Mouse (Mus musculus) left cerebral cortex, adult 2 months (tissue): ENCODE measurements around the gene Desi2. TPM values are rescaled to one million over a fixed set of nuclear protein-coding genes. Genes with fewer than 3 reads are reported as not detected.
"Not testable (repeated sequence)": the region's sequence is repeated elsewhere in the genome, so short reads cannot be mapped to it uniquely, and the experiment has no call there.

Experiments used
- DNase-seq, 2 experiments: peaks; one replicate each; pipeline ENCODE4 v3.0.0; 2021 to 2022; ENCODE audit warnings: low spot score in 2 of 2, mixed read lengths in 1 of 2; ENCODE audit errors: extremely low spot score in 1 of 2
- H3K27ac ChIP-seq: fragments of 200-600 bp; 2 replicates; pipeline ENCODE4 v1.8.1; 2022
- H3K4me3 ChIP-seq: fragments of 200-600 bp; 2 replicates; pipeline ENCODE4 v1.8.1; 2022
- CTCF ChIP-seq: fragments of 200-600 bp; IDR thresholded peaks from 2 replicates; pipeline ENCODE4 v1.8.1; 2022; ENCODE audit warnings: antibody characterized with exemption, mild to moderate bottlenecking, moderate library complexity
- intact Hi-C: fragments of 180-260 bp; cut with DNase I; formaldehyde crosslinking; loops from one replicate; pipeline ENCODE4 v1.15.1; 2025
- long read RNA-seq, 2 experiments: library from polyadenylated mRNA; stranded (forward); transcript quantifications; one replicate each; pipeline ENCODE4 v2.0.0; 2021; ENCODE audit warnings: borderline mapping rate in 2 of 2
- total RNA-seq, 2 experiments: library from RNA; stranded (reverse); gene quantifications; 2 replicates each; pipeline ENCODE4 v1.2.3; 2021

The Desi2 gene
- total RNA-seq: 10 to 100 TPM; 16.4 to 19.1 TPM
- long read RNA-seq, experiment 1, full-length matches to known transcripts: 33 of 40 reads
- long read RNA-seq, experiment 1, partial matches to known transcripts: 3 of 40 reads
- long read RNA-seq, experiment 1, other reads (novel, unspliced or antisense): 4 of 40 reads
- long read RNA-seq, experiment 2, full-length matches to known transcripts: 21 of 27 reads
- long read RNA-seq, experiment 2, partial matches to known transcripts: 0 of 27 reads
- long read RNA-seq, experiment 2, other reads (novel, unspliced or antisense): 6 of 27 reads

DNA sequence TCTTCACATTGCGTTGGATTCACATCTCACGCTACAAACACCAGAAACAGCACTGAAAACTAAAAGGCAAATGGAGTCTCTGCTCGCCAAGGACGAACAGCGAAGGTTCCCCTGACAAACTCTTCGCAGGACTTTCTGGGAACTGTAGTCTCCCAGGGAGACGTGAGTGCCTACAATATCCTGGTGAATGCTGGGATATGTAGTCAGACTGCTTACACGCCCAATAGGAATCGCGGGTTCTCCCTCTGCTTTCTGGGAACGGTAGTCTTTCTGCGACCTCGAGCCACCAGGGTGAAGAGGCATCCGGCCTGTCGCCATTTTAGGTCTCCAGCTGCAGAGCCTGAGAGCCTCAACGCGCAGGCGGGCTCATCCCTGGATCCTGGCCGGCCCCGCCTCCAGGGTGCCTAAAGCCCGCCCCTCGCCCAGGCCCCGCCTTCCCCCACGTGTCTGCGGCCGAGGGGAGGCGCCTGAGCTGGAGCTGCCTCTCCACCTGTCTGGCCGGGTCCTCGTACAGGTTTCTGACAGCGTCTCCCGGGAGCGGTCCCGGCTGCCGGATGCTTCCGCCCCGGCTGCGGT, at the start of gene Desi2:
TSS of gene Desi2 (plus strand) at position 202 of the 576 bp plus-strand sequence.
- peak within 1 kb of the TSS; percentile 88 for H3K4me3 ChIP-seq
- H3K27ac ChIP-seq: peak within 1 kb of the TSS; percentile 94
- intact Hi-C loops: loop anchor here (10.0 kb wide), 3 partner anchors 117 to 393 kb away; partner anchors contain the start of genes Adss and Catspere2
- peak; percentile 91 to 94 for DNase-seq

DNA sequence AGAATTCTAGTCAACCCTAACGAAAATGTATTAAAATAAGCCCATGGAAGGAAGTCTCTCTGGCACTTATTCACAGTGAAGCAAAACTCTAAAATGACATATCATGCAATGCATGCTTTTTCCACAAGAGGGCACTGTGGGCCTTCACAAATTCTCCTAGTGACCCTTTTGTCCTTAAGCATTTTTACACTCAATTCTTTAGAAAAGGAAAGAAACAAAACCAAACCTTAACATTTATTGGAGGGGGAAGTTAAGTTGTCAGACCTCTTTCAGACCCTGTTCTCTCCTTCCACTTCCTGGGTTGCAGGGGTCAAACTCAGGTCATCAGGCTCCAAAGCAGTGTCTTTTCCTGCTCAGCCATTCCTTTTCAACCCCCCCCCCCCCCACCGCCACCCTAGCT, 40.7 kb upstream of the Desi2 start:
- intact Hi-C loops: loop anchor here (5.0 kb wide), 2 partner anchors 301 to 316 kb away; no protein-coding TSS in a partner anchor
- H3K4me3 ChIP-seq, H3K27ac ChIP-seq: not testable (repeated sequence)
- peak in 1 of 2 experiments; percentile 15 for DNase-seq
- peak; percentile 60 for TF ChIP-seq CTCF

DNA sequence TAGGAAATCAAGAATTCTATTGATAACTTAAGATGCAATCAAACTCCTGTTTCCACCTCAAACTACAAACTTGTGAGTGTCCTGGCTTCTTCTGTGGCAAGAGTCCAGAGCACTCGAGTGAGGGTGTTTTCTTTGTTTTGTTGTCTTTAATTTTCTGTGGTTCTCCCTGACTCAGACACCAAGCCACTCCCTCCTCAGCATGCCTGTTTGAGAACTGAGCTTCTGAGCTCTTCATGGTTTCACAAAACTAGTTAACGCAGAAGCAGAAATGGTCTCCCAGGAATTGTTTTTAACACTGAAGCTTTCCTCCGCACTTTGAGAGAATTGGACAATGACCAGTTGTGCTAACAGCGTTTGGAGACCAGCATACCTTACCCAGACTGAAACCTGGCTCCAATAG, 40.3 kb upstream of the Desi2 start:
- not testable (repeated sequence) for H3K4me3 ChIP-seq, H3K27ac ChIP-seq, DNase-seq
- intact Hi-C loops: loop anchor here (5.0 kb wide), 2 partner anchors 300 to 315 kb away; no protein-coding TSS in a partner anchor

DNA sequence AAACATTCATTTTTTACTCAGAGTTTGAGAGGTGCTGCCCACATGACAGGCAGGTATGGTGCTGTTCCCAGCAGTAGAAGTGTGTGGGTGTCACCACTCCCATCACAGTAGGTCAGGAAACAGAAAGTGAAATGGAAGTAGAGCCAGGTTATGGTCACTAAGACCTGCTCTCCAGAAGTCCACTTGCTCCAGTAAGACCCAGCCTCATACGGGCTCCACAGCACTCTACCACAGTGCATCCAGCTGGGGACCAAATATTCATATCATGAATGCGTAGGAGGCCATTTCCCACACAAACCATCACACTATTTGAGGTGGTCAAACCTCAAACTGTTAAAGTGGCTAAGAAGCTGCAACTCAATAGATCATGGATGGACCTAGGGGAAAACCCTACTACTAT, 5.0 kb upstream of the Desi2 start:
- no peak for DNase-seq
- no peak for TF ChIP-seq CTCF
- intact Hi-C loops: loop anchor here (10.0 kb wide), 3 partner anchors 123 to 387 kb away; partner anchors contain the start of genes Adss and Catspere2

DNA sequence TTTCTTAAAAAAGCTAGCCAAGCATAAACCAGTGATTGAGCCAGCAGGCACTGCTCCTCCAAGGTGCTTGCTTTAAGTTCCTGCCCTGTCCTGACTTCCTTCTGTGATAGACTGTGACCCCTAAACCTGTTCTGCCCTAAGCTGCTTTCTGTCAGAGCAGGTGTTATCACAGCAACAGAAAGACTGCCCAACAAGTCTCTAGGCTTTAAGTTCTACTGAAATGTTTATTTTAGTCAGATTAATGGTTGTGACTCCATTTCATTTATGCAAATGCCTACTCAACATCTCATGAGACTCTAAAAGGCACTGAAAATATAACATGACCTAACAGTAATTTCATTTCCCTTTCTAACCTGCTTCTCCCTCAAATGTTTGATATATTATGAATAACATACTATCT, 1.6 kb upstream of the Desi2 start:
- intact Hi-C loops: loop anchor here (10.0 kb wide), 3 partner anchors 119 to 391 kb away; partner anchors contain the start of genes Adss and Catspere2

More for the DNA sequence above, 5.0 kb upstream of the Desi2 start:
- Histone ChIP-seq H3K4me3 (no peak overlapping the region), H3K27ac (no peak overlapping the region)

DNA sequence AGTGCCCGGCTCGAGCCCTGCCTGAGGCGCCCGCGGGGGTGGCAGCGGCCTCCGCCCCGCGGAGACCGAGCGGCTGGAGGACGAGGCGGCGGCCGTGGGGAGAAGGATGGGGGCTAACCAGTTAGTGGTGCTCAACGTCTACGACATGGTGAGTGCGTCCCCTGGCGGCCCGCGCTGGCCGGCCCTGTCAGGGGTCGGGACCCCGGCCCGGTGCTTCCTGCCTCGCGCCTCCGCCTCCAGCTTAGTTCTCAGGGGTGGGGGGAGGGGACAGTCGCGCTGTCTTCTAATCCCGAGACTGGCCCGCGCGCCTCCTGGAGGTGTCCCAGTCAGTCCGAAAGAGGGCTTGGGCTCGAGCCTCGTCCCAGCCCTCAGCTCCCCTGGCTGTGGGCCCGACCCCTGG, 593 bp downstream of the Desi2 start:
- H3K4me3 ChIP-seq: peak overlapping the region; percentile 88
- intact Hi-C loops: loop anchor here (10.0 kb wide), 3 partner anchors 117 to 393 kb away; partner anchors contain the start of genes Adss and Catspere2
- not testable (repeated sequence) for DNase-seq
- peak overlapping the region; percentile 94 for H3K27ac ChIP-seq

More for the DNA sequence above, 1.6 kb upstream of the Desi2 start:
- no peak for TF ChIP-seq CTCF
- no peak for DNase-seq
- Histone ChIP-seq H3K27ac (no peak overlapping the region), H3K4me3 (no peak overlapping the region)

DNA sequence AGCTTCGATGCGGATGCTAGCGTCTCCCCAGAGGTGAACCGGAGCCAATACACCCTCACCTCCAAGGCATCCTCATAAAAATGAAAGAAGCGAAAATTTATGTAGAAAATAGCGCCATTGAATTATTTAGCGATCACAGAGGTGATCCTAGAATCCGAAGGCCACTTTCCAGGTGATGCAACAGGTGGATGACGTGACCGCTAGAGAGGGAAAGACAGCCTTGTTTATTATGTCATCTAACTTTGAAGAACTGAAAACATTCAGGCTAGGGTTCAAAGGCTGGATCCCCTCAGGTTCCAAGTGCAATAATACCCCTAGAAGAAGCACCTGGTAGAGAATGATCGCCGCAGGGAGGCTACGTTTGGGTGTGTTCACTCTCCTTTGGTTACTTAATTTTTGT, 1.2 kb downstream of the Desi2 start:
- no peak; the same call in 1 of the 2 replicates for TF ChIP-seq CTCF
- intact Hi-C loops: loop anchor here (10.0 kb wide), 3 partner anchors 116 to 394 kb away; partner anchors contain the start of genes Adss and Catspere2
- Histone ChIP-seq H3K4me3 (peak overlapping the region; percentile 49), H3K27ac (no peak overlapping the region)
- DNase-seq: no peak

DNA sequence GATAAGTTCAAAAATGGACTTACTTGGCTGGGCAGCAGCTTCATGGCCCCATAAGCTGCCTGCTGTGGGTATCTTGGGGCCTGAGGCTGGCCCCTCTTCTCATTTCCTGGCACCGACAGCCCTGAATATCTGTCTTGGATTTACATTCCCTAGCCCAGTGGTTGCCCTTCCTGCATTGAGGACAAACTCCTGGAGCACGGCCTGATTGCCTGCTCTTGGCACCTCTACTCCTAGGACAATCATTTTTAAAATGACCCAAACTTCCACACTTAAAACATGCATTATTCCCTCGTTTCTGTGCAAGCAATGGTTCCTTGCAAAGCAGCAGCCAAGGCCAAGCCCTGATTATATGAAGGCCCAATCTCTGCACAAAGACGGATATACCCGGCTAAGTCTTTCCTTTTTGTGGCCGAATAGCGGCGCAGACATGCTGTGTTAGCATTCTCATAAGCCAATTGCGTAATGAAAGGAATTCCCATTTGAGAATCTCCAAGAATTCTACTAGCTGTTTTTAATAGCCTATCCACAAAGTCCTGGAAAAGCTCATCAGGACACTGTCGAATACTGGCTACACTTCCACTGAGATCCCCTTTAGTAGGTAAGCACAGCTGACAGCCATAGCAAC, 18.6 kb downstream of the Desi2 start:
- DNase-seq: peak in 1 of 2 experiments; percentile 5
- Histone ChIP-seq H3K27ac (no peak overlapping the region), H3K4me3 (no peak overlapping the region)
- intact Hi-C loops: no loop called here
- no peak for TF ChIP-seq CTCF

DNA sequence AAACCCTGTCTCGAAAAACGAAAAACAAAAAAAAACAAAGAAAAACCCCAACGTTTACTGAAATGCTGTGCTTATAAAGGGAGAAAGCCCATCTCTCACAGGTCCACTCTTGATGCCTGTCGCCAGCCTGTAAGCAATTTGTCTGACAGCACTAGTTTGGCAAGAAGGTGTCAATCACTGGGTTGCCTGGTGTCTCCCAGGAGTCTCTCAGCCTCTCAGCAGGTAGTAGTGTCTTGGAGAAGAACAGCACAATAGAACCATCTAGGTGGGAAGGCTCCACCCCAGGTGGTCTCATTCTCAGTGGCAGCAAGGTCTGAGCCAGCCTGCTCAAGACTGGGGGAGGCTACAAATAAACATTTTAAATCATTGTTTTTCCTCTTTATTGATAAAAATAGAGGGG, 20.6 kb downstream of the Desi2 start:
- H3K27ac ChIP-seq, H3K4me3 ChIP-seq, intact Hi-C loops: not testable (repeated sequence)
- DNase-seq: peak in 1 of 2 experiments; percentile 1

DNA sequence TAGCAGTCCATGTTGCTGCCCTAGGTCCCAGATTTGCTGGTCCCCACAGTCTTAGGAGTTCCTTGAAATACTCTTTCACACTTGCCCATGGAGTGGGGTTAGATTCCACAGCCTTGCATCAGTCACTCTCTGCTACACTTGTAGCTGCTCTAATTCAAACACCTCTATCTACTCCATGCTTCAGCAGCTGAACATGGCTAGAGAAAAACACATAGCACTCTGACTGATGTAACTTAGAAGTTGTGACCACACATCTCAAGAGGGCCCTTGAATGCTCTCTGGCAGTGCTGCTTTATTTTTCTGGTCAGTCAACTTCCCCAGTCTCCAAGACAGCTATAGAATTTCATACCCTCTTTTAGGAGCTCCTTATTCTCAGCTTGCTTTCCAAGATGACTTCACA, 22.7 kb downstream of the Desi2 start:
- no peak overlapping the region for H3K27ac ChIP-seq
- peak in 1 of 2 experiments; percentile 2 for DNase-seq
- TF ChIP-seq CTCF: no peak
- H3K4me3 ChIP-seq: no peak overlapping the region
- intact Hi-C loops: no loop called here

DNA sequence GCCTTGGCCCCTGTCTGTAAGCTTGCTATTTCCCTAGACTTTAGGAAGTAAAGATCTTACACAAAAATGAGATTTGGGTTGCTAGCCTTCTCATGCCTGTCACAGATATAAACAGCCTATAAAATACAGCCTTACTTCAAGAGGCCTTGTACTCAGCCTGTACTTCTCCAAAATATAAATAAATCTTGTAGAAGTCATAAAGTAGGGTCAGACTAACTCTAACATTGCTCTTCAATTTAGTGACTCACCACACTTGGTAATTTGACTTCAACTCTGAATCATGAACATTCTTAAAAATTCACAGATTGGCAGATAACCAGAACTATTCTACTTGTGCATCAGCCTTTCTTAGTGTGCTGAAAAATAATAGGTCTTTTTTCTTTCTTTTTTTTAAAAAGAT, 29.9 kb downstream of the Desi2 start:
- TF ChIP-seq CTCF: no peak
- DNase-seq: peak in 1 of 2 experiments; percentile 5
- no peak overlapping the region for H3K4me3 ChIP-seq
- intact Hi-C loops: no loop called here
- H3K27ac ChIP-seq: no peak overlapping the region

DNA sequence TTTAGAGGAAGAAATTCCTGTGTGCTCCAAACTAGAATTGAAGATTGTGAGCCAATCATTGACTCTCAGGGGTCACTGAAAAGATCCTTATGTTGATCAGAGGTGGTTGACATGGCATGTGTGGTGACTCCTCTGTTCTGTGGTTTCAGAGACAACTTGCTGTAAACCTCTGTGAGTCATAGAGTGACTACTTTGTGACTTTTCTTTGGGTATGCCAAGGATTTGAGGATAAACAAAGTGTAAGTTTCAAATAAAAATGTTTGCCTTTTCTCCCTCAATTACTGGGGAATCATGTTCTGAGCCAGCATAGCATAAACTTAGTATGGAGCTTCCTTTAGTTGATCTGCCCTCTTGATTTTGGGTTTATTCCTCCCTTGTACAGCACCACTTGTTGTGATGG, 31.1 kb downstream of the Desi2 start:
- H3K27ac ChIP-seq: no peak overlapping the region

More for the DNA sequence above, 31.1 kb downstream of the Desi2 start:
- intact Hi-C loops: no loop called here
- peak in 1 of 2 experiments; percentile 1 for DNase-seq
- H3K4me3 ChIP-seq: no peak overlapping the region
- TF ChIP-seq CTCF: no peak
